Mouse (Mus musculus): Measurements from ENCODE around the gene Lclat1.

DNA sequence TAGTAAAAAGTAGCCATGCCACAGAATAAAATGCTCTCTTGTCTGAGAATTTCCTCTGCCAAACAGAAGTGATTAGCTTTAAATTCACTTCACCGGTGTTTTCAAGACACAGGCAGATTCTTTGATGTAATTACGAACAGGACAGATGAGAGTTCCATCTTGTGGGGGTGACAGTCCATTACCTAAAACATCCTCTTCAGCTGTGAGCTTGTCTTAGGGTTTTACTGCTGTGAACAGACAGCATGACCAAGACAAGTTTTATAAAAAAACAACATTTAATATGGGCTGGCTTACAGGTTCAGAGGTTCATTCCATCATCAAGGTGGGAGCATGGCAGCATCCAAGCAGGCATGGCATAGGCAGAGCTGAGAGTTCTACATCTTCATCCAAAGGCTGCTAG lies 56.3 kb downstream of the Lclat1 start:
- TF ChIP-seq FLI1 (IDR thresholded peaks at IDR 0.05; ENCODE audit: low read length) = no peak
- TF ChIP-seq GATA1 (IDR thresholded peaks at IDR 0.05; ENCODE audit: borderline replicate concordance, low read length) = no peak
